Mouse (Mus musculus) adrenal gland, postnatal 10 days (tissue): Measurements from ENCODE around the gene Elavl3. TPM values are rescaled to one million over a fixed set of nuclear protein-coding genes. Genes with fewer than 3 reads are reported as not detected.

Source experiments
- total RNA-seq, 2 experiments: library from RNA; stranded (reverse); gene quantifications; 2 replicates each; pipeline ENCODE4 v1.2.3; 2021

The Elavl3 gene
- total RNA-seq, 2 experiments from 2014 or later, result 1.8 to 4.6 TPM

Other genes with a start within 250 kb of the Elavl3 start
- 10 to 100 TPM in 1 of 2 experiments, 1 to 10 TPM in 1; 7.6 to 17.9 TPM for gene Angptl8, start 216.5 kb downstream of the Elavl3 start, total RNA-seq
- 10 to 100 TPM; 40.1 to 56.3 TPM for gene Dock6, start 199.4 kb downstream of the Elavl3 start, total RNA-seq
- 10 to 100 TPM; 37.2 to 45.4 TPM for gene Rab3d, start 133.8 kb downstream of the Elavl3 start, total RNA-seq
- 1 to 10 TPM; 5.6 to 8.8 TPM for gene Ccdc159, start 124.6 kb downstream of the Elavl3 start, total RNA-seq
- gene Tmem205, start 124.5 kb downstream of the Elavl3 start, total RNA-seq, result 100 to 1,000 TPM; 182 to 187 TPM
- gene Plppr2, start 115.0 kb downstream of the Elavl3 start, total RNA-seq, result 10 to 100 TPM; 21.9 to 22.3 TPM
- 10 to 100 TPM; 11.9 to 15.1 TPM for gene Swsap1, start 96.3 kb downstream of the Elavl3 start, total RNA-seq
- 1 to 10 TPM; 7.0 to 9.1 TPM for gene Epor, start 88.5 kb downstream of the Elavl3 start, total RNA-seq
- 10 to 100 TPM; 16.2 to 23.0 TPM for gene Rgl3, start 62.6 kb downstream of the Elavl3 start, total RNA-seq
- gene Ccdc151, start 49.4 kb downstream of the Elavl3 start, total RNA-seq, result under 1 TPM; 0.39 to 1.00 TPM
- gene Prkcsh, start 49.2 kb downstream of the Elavl3 start, total RNA-seq, result 100 to 1,000 TPM; 116 to 119 TPM
- gene Gm49318, start 19.2 kb upstream of the Elavl3 start, total RNA-seq, result not detected
- gene Zfp653, start 19.4 kb upstream of the Elavl3 start, total RNA-seq, result 10 to 100 TPM in 1 of 2 experiments, 1 to 10 TPM in 1; 9.7 to 11.8 TPM
- 10 to 100 TPM; 70.8 to 78.5 TPM for gene Ecsit, start 33.4 kb upstream of the Elavl3 start, total RNA-seq
- gene Cnn1, start 47.2 kb upstream of the Elavl3 start, total RNA-seq, result 10 to 100 TPM in 1 of 2 experiments, 1 to 10 TPM in 1; 1.4 to 12.9 TPM
- 10 to 100 TPM; 80.6 to 88.5 TPM for gene Elof1, start 65.1 kb upstream of the Elavl3 start, total RNA-seq
- gene Acp5, start 83.7 kb upstream of the Elavl3 start, total RNA-seq, result 10 to 100 TPM; 28.0 to 74.3 TPM
- 10 to 100 TPM; 46.4 to 54.9 TPM for gene Pigyl, start 104.8 kb upstream of the Elavl3 start, total RNA-seq
- 1 to 10 TPM in 1 of 2 experiments, under 1 TPM in 1; 0.78 to 1.7 TPM for gene Zfp872, start 136.1 kb upstream of the Elavl3 start, total RNA-seq
- gene Zfp809, start 173.7 kb upstream of the Elavl3 start, total RNA-seq, result 10 to 100 TPM; 30.4 to 37.4 TPM
- 1 to 10 TPM in 1 of 2 experiments, under 1 TPM in 1; 0.90 to 1.3 TPM for gene Zfp599, start 207.9 kb upstream of the Elavl3 start, total RNA-seq